20 mouse cellular contexts compared by ENCODE assay signal in genomic region chr7:143905606-143906005, GRCm38 (mm10). TPM values are rescaled to one million over a fixed set of nuclear protein-coding genes. Genes with fewer than 3 reads are reported as not detected.
A peak's percentile ranks its signal among the peaks of the same experiment; 100 is the strongest.
DNase-seq lines count a peak whose midpoint lies in the region; ATAC-seq and TF ChIP-seq lines count a peak whose summit lies in the region.
"Had no signal": no experiment of that assay in that cellular context is flagged by ENCODE, and none has a peak within 500 bp of the region (broad histone marks: within the 10 kb centered on the region; RNA-seq: fewer than 3 reads in every experiment).

No protein-coding gene starts in this region.

- no peak overlapping the region for H3K9ac ChIP-seq in forebrain, postnatal 0 days
- H3K9ac ChIP-seq in forebrain, embryonic 14.5 days (ENCODE audit: low read length): no peak overlapping the region
- H3K9ac ChIP-seq in neural tube, embryonic 15.5 days (replicated peaks): no peak overlapping the region
- H3K9ac ChIP-seq: embryonic facial prominence, embryonic 15.5 days; forebrain, embryonic 13.5 days; lung, embryonic 15.5 days had no signal

- H3K36me3 ChIP-seq in forebrain, postnatal 0 days (ENCODE audit: insufficient read depth): no peaks in the 10 kb centered on the region
- H3K36me3 ChIP-seq in forebrain, embryonic 14.5 days (ENCODE audit: control insufficient read depth, insufficient read depth, low read length): no peaks in the 10 kb centered on the region
- no peaks in the 10 kb centered on the region for H3K36me3 ChIP-seq in neural tube, embryonic 15.5 days
- H3K36me3 ChIP-seq: embryonic facial prominence, embryonic 15.5 days; lung, embryonic 15.5 days had no signal

- no peak; the same call in 1 of the 2 replicates for ATAC-seq in forebrain, postnatal 0 days
- no peak for ATAC-seq in forebrain, embryonic 14.5 days
- peak; percentile 18; the same call in 1 of the 2 replicates for ATAC-seq in megakaryocyte-erythroid progenitor cell, adult 5-6 weeks (replicated peaks; ENCODE audit: low FRiP score, low TSS enrichment, poor library complexity, severe bottlenecking)
- no peak for ATAC-seq in neural tube, embryonic 15.5 days (ENCODE audit: low FRiP score)
- ATAC-seq: forebrain, embryonic 13.5 days had no signal

- no peaks in the 10 kb centered on the region for H3K9me3 ChIP-seq in forebrain, postnatal 0 days (ENCODE audit: low read length)
- no peaks in the 10 kb centered on the region for H3K9me3 ChIP-seq in forebrain, embryonic 14.5 days (replicated peaks; ENCODE audit: control insufficient read depth, low read length)
- no peaks in the 10 kb centered on the region for H3K9me3 ChIP-seq in neural tube, embryonic 15.5 days (replicated peaks)
- H3K9me3 ChIP-seq: embryonic facial prominence, embryonic 15.5 days; forebrain, embryonic 13.5 days; lung, embryonic 15.5 days had no signal

- H3K4me2 ChIP-seq in forebrain, postnatal 0 days (ENCODE audit: low read depth): no peak overlapping the region
- no peak overlapping the region for H3K4me2 ChIP-seq in forebrain, embryonic 14.5 days (ENCODE audit: low read length)
- no peak overlapping the region for H3K4me2 ChIP-seq in neural tube, embryonic 15.5 days
- H3K4me2 ChIP-seq: embryonic facial prominence, embryonic 15.5 days; forebrain, embryonic 13.5 days; lung, embryonic 15.5 days; midbrain, embryonic 11.5 days had no signal

- H3K27ac ChIP-seq in forebrain, postnatal 0 days (ENCODE audit: low read depth, low read length): no peak overlapping the region
- no peak overlapping the region for H3K27ac ChIP-seq in forebrain, embryonic 14.5 days (ENCODE audit: low read depth, low read length)
- H3K27ac ChIP-seq in neural tube, embryonic 15.5 days (replicated peaks): no peak overlapping the region
- H3K27ac ChIP-seq: embryonic facial prominence, embryonic 15.5 days; forebrain, embryonic 13.5 days; lung, embryonic 15.5 days had no signal

- DNase-seq in forebrain, postnatal 0 days: peak; percentile 5
- DNase-seq in forebrain, embryonic 14.5 days (ENCODE audit: low spot score): no peak
- peak; percentile 21 to 29 for DNase-seq in frontal cortex, postnatal 10 days (ENCODE audit: low spot score in 2 of 2)
- peak; percentile 17 to 23 for DNase-seq in layer of hippocampus, postnatal 36 days
- DNase-seq in spleen, postnatal 14 days (ENCODE audit: low spot score in 2 of 2): no peak
- no peak for DNase-seq in lung, postnatal 36 days
- DNase-seq: adrenal gland, postnatal 10 days; heart, postnatal 4 days; kidney, postnatal 14 days had no signal

- no peaks in the 10 kb centered on the region for H3K27me3 ChIP-seq in forebrain, postnatal 0 days (ENCODE audit: insufficient read depth, low read length)
- H3K27me3 ChIP-seq in forebrain, embryonic 14.5 days (replicated peaks; ENCODE audit: control insufficient read depth, insufficient read depth, low read length): no peaks in the 10 kb centered on the region
- H3K27me3 ChIP-seq in neural tube, embryonic 15.5 days (replicated peaks): no peaks in the 10 kb centered on the region
- H3K27me3 ChIP-seq: embryonic facial prominence, embryonic 15.5 days; forebrain, embryonic 13.5 days; lung, embryonic 15.5 days had no signal

- WGBS in forebrain, postnatal 0 days: 76% methylated on average over 3 of the region's 3 CpGs
- 69% methylated on average over 3 of the region's 3 CpGs for WGBS in forebrain, embryonic 14.5 days
- WGBS in neural tube, embryonic 15.5 days: 83% methylated on average over 3 of the region's 3 CpGs

- no peak for TF ChIP-seq CTCF in forebrain, postnatal 0 days (IDR thresholded peaks at IDR 0.05; ENCODE audit: low read depth)

- H3K4me1 ChIP-seq in forebrain, postnatal 0 days (ENCODE audit: insufficient read depth): no peaks in the 10 kb centered on the region
- no peaks in the 10 kb centered on the region for H3K4me1 ChIP-seq in forebrain, embryonic 14.5 days (ENCODE audit: control insufficient read depth, insufficient read depth, low read length)
- peaks cover 8% of the 10 kb centered on the region; the same call in 1 of the 2 replicates for H3K4me1 ChIP-seq in neural tube, embryonic 15.5 days
- H3K4me1 ChIP-seq: embryonic facial prominence, embryonic 15.5 days; forebrain, embryonic 13.5 days; lung, embryonic 15.5 days had no signal

- no peak overlapping the region for H3K4me3 ChIP-seq in forebrain, postnatal 0 days (ENCODE audit: low read depth, low read length)
- H3K4me3 ChIP-seq in forebrain, embryonic 14.5 days (ENCODE audit: low read depth, low read length): no peak overlapping the region
- no peak overlapping the region for H3K4me3 ChIP-seq in neural tube, embryonic 15.5 days (replicated peaks)
- H3K4me3 ChIP-seq: embryonic facial prominence, embryonic 15.5 days; forebrain, embryonic 13.5 days; lung, embryonic 15.5 days had no signal

RNA-seq across cellular contexts. Expression of gene Gm498, which starts 39.0 kb away (rescaled TPM):
- not detected in 2 replicates for total RNA-seq in forebrain, postnatal 0 days (2014; rRNA removed)
- not detected in 2 replicates for polyA plus RNA-seq in forebrain, postnatal 0 days (2015; fragmentation: Nextera tagmentation; extraction: Ambion mirVana)
- not detected in 2 replicates for polyA plus RNA-seq in forebrain, embryonic 14.5 days (2014; fragmentation: Nextera tagmentation; extraction: Ambion mirVana)
- total RNA-seq in layer of hippocampus, postnatal 36 days (2021): not detected
- not detected in 2 replicates for total RNA-seq in megakaryocyte-erythroid progenitor cell, adult 5-6 weeks (2014; fragmentation: Nextera tagmentation)
- not detected in 2 replicates for total RNA-seq in megakaryocyte-erythroid progenitor cell, adult 5-6 weeks (2017)
- not detected in 2 replicates for polyA plus RNA-seq in neural tube, embryonic 15.5 days (2015; fragmentation: Nextera tagmentation; extraction: Ambion mirVana)
- total RNA-seq: adrenal gland, postnatal 10 days; heart, adult 18-20 months; heart, postnatal 4 days; liver, adult 2 months had no signal
- polyA plus RNA-seq: embryonic facial prominence, embryonic 15.5 days; forebrain, embryonic 13.5 days; intestine, embryonic 14.5 days; liver, adult 2 months; lung, embryonic 15.5 days; midbrain, embryonic 11.5 days; neural tube, embryonic 11.5 days; small intestine, adult 2 months had no signal

Comparison
In these comparisons a context has a peak if more than half of its experiments do, and no peak if none do; other contexts are left out.
1. DNase-seq: peak in forebrain, postnatal 0 days (single experiment), frontal cortex, postnatal 10 days (2 of 2) and layer of hippocampus, postnatal 36 days (2 of 2); none in forebrain, embryonic 14.5 days (single experiment), spleen, postnatal 14 days (0 of 2) and lung, postnatal 36 days (single experiment).